Mouse (Mus musculus) testis, adult 2 months (tissue): ENCODE data around the gene Pnkp. TPM values are rescaled to one million over a fixed set of nuclear protein-coding genes. Genes with fewer than 3 reads are reported as not detected.

ENCODE experiments used
- H3K27ac ChIP-seq: fragments of 200-500 bp; 2 replicates; pipeline ENCODE4 v1.5.1; 2012; ENCODE audit warnings: low read depth, low read length; ENCODE audit not compliant: control insufficient read depth, insufficient read depth
- H3K27me3 ChIP-seq: fragments of 200-500 bp; 2 replicates; pipeline ENCODE4 v1.6.1; 2012; ENCODE audit warnings: mild to moderate bottlenecking, low read length, moderate library complexity; ENCODE audit not compliant: control insufficient read depth, insufficient read depth
- H3K36me3 ChIP-seq: fragments of 200-500 bp; 2 replicates; pipeline ENCODE4 v1.6.1; 2012; ENCODE audit warnings: mild to moderate bottlenecking, low read length; ENCODE audit not compliant: control insufficient read depth, insufficient read depth
- H3K4me1 ChIP-seq: fragments of 200-500 bp; 2 replicates; pipeline ENCODE4 v1.6.1; 2012; ENCODE audit warnings: low read length; ENCODE audit not compliant: control insufficient read depth, insufficient read depth
- H3K4me3 ChIP-seq: fragments of 200-500 bp; 2 replicates; pipeline ENCODE4 v1.5.1; 2012; ENCODE audit warnings: low read depth, mild to moderate bottlenecking, low read length, moderate library complexity, mixed read lengths; ENCODE audit not compliant: control insufficient read depth
- CTCF ChIP-seq: fragments of 200-500 bp; IDR thresholded peaks from 2 replicates; pipeline ENCODE4 v1.5.1; 2012; ENCODE audit warnings: low read depth, mild to moderate bottlenecking, inconsistent platforms, low read length, moderate library complexity; ENCODE audit not compliant: control insufficient read depth, insufficient read depth, insufficient replicate concordance
- POLR2A ChIP-seq: fragments of 200-500 bp; IDR thresholded peaks from 2 replicates; pipeline ENCODE4 v1.6.1; 2012; ENCODE audit warnings: low read depth, mild to moderate bottlenecking, inconsistent platforms, low read length, moderate library complexity; ENCODE audit not compliant: control insufficient read depth
- polyA plus RNA-seq: library from polyadenylated mRNA; depleted of rRNA; stranded (reverse); fragments of >200 nt; gene quantifications from 2 replicates; pipeline ENCODE4 v1.2.3, GENCODE M21; 2012

Gene Pnkp
- polyA plus RNA-seq, 1 experiment: 26.5 TPM

- no peaks in the 10 kb centered on the region for H3K27me3 ChIP-seq
- H3K4me1 ChIP-seq: peaks cover 2% of the 10 kb centered on the region; the same call in 1 of the 2 replicates
- H3K36me3 ChIP-seq: no peaks in the 10 kb centered on the region; the same call in 1 of the 2 replicates
- H3K4me3 ChIP-seq: no peak overlapping the region
- TF ChIP-seq CTCF (no peak), POLR2A (no peak)
- H3K27ac ChIP-seq: no peak overlapping the region
These were observed 20.9 kb downstream of the Pnkp start for GRCm38 (mm10) chr7:44877833-44878232.

- no peaks in the 10 kb centered on the region; the same call in 1 of the 2 replicates for H3K36me3 ChIP-seq
- no peak for TF ChIP-seq CTCF
- TF ChIP-seq POLR2A: no peak
- no peak overlapping the region for H3K4me3 ChIP-seq
- H3K27ac ChIP-seq: no peak overlapping the region
- no peaks in the 10 kb centered on the region for H3K4me1 ChIP-seq
- H3K27me3 ChIP-seq: no peaks in the 10 kb centered on the region
These were observed 26.1 kb downstream of the Pnkp start for GRCm38 (mm10) chr7:44883036-44883435.

GRCm38 (mm10) chr7:44884637-44885036 lies 27.7 kb downstream of the Pnkp start:
- no peak for TF ChIP-seq POLR2A
- no peaks in the 10 kb centered on the region; the same call in 1 of the 2 replicates for H3K36me3 ChIP-seq
- H3K27ac ChIP-seq: no peak overlapping the region
- H3K4me3 ChIP-seq: no peak overlapping the region
- no peaks in the 10 kb centered on the region for H3K27me3 ChIP-seq
- H3K4me1 ChIP-seq: no peaks in the 10 kb centered on the region

- no peaks in the 10 kb centered on the region for H3K27me3 ChIP-seq
- no peaks in the 10 kb centered on the region for H3K36me3 ChIP-seq
- TF ChIP-seq CTCF: no peak
- no peak for TF ChIP-seq POLR2A
- no peak overlapping the region for H3K27ac ChIP-seq
- H3K4me1 ChIP-seq: peaks cover 3% of the 10 kb centered on the region
- no peak overlapping the region for H3K4me3 ChIP-seq
These were observed 30.0 kb downstream of the Pnkp start for GRCm38 (mm10) chr7:44886964-44887363.

- Histone ChIP-seq H3K27ac (no peak overlapping the region), H3K27me3 (no peaks in the 10 kb centered on the region), H3K4me1 (peaks cover 6% of the 10 kb centered on the region), H3K4me3 (no peak overlapping the region), H3K36me3 (no peaks in the 10 kb centered on the region)
- TF ChIP-seq CTCF: no peak
- TF ChIP-seq POLR2A: no peak
These were observed 31.5 kb downstream of the Pnkp start for GRCm38 (mm10) chr7:44888256-44889105.

- Histone ChIP-seq H3K4me1 (peaks cover 7% of the 10 kb centered on the region), H3K27ac (no peak overlapping the region), H3K36me3 (no peaks in the 10 kb centered on the region), H3K4me3 (no peak overlapping the region), H3K27me3 (no peaks in the 10 kb centered on the region)
- TF ChIP-seq CTCF (no peak), POLR2A (no peak)
These were observed 33.2 kb downstream of the Pnkp start for GRCm38 (mm10) chr7:44890180-44890579.

- Histone ChIP-seq H3K4me1 (peaks cover 9% of the 10 kb centered on the region), H3K27me3 (no peaks in the 10 kb centered on the region), H3K27ac (no peak overlapping the region), H3K36me3 (no peaks in the 10 kb centered on the region), H3K4me3 (peak overlapping the region; percentile 90)
- TF ChIP-seq POLR2A: no peak
- TF ChIP-seq CTCF: no peak
These were observed 33.8 kb downstream of the Pnkp start for GRCm38 (mm10) chr7:44890737-44891136.
